ENCODE assay signal across 8 mouse cellular contexts in genomic region chr17:32830418-32830782, GRCm38 (mm10). TPM values are rescaled to one million over a fixed set of nuclear protein-coding genes. Genes with fewer than 3 reads are reported as not detected.
DNase-seq lines count a peak whose midpoint lies in the region; ATAC-seq lines count a peak whose summit lies in the region.

No protein-coding gene starts in this region.

- DNase-seq in liver, embryonic 11.5 days (ENCODE audit: low spot score), result no peak
- no peak for DNase-seq in liver
- DNase-seq in limb, embryonic 11.5 days (ENCODE audit: low spot score), result no peak
- no peak for DNase-seq in left cerebral cortex, postnatal 10 days (ENCODE audit: extremely low spot score in 1 of 2, low spot score in 2 of 2)
- no peak for DNase-seq in frontal cortex, postnatal 25 days (ENCODE audit: low spot score in 2 of 2)
- no peak for DNase-seq in spleen, adult 12 weeks (ENCODE audit: low spot score)

- H3K27me3 ChIP-seq in liver, embryonic 11.5 days (replicated peaks; ENCODE audit: control insufficient read depth, insufficient read depth, low read length), result no peaks in the 10 kb centered on the region
- H3K27me3 ChIP-seq in forebrain, embryonic 12.5 days, result no peaks in the 10 kb centered on the region
- H3K27me3 ChIP-seq in limb, embryonic 11.5 days (ENCODE audit: control insufficient read depth, insufficient read depth, low read length), result no peaks in the 10 kb centered on the region
- H3K27me3 ChIP-seq in neural tube, embryonic 14.5 days (ENCODE audit: control insufficient read depth, insufficient read depth, low read length), result no peaks in the 10 kb centered on the region

- 34% methylated on average over 3 of the region's 3 CpGs for whole genome bisulfite sequencing in liver, embryonic 11.5 days
- WGBS in forebrain, embryonic 12.5 days, result 35% methylated on average over 3 of the region's 3 CpGs
- 34% methylated on average over 3 of the region's 3 CpGs for WGBS in limb, embryonic 11.5 days
- 36% methylated on average over 3 of the region's 3 CpGs for WGBS in neural tube, embryonic 14.5 days

- no peak overlapping the region for H3K9ac ChIP-seq in liver, embryonic 11.5 days (ENCODE audit: low read depth, low read length)
- H3K9ac ChIP-seq in forebrain, embryonic 12.5 days, result no peak overlapping the region
- no peak overlapping the region for H3K9ac ChIP-seq in limb, embryonic 11.5 days (ENCODE audit: low read length)
- H3K9ac ChIP-seq in neural tube, embryonic 14.5 days (replicated peaks; ENCODE audit: low read depth, low read length), result no peak overlapping the region

- no peak overlapping the region for H3K27ac ChIP-seq in liver, embryonic 11.5 days (ENCODE audit: low read depth, low read length)
- H3K27ac ChIP-seq in forebrain, embryonic 12.5 days, result no peak overlapping the region
- H3K27ac ChIP-seq in limb, embryonic 11.5 days (replicated peaks; ENCODE audit: low read depth, low read length), result no peak overlapping the region
- no peak overlapping the region for H3K27ac ChIP-seq in neural tube, embryonic 14.5 days (ENCODE audit: low read depth, low read length)

- H3K9me3 ChIP-seq in liver, embryonic 11.5 days (ENCODE audit: control insufficient read depth, low read length), result no peaks in the 10 kb centered on the region
- no peaks in the 10 kb centered on the region for H3K9me3 ChIP-seq in forebrain, embryonic 12.5 days
- H3K9me3 ChIP-seq in limb, embryonic 11.5 days (ENCODE audit: control insufficient read depth, low read length), result no peaks in the 10 kb centered on the region
- H3K9me3 ChIP-seq in neural tube, embryonic 14.5 days (ENCODE audit: control insufficient read depth, low read length), result no peaks in the 10 kb centered on the region

- intact Hi-C loops in left cerebral cortex, postnatal 10 days (cut with DNase I), result no loop called here

- no peak; the same call in 1 of the 2 replicates for ATAC-seq in liver, embryonic 11.5 days (replicated peaks; ENCODE audit: low FRiP score)
- ATAC-seq in forebrain, embryonic 12.5 days (ENCODE audit: low FRiP score), result no peak; the same call in 1 of the 2 replicates
- ATAC-seq in limb, embryonic 11.5 days (ENCODE audit: insufficient number of reproducible peaks, low FRiP score, low TSS enrichment, low read depth), result 0 out of 2 replicates have a peak, but pooled peaks have one; percentile 39
- ATAC-seq in neural tube, embryonic 14.5 days (ENCODE audit: low read depth), result 0 out of 2 replicates have a peak, but pooled peaks have one; percentile 15

- peak overlapping the region; percentile 80 for H3K4me2 ChIP-seq in liver, embryonic 11.5 days
- peak overlapping the region; percentile 63 for H3K4me2 ChIP-seq in forebrain, embryonic 12.5 days
- H3K4me2 ChIP-seq in limb, embryonic 11.5 days (ENCODE audit: low read depth, severe bottlenecking), result peak overlapping the region; percentile 78
- peak overlapping the region; percentile 91 for H3K4me2 ChIP-seq in neural tube, embryonic 14.5 days (ENCODE audit: low read depth, low read length)

- H3K4me3 ChIP-seq in liver, embryonic 11.5 days (ENCODE audit: low read depth, low read length), result peak overlapping the region; percentile 88
- peak overlapping the region; percentile 78 for H3K4me3 ChIP-seq in forebrain, embryonic 12.5 days (replicated peaks)
- H3K4me3 ChIP-seq in limb, embryonic 11.5 days (ENCODE audit: low read depth, low read length), result peak overlapping the region; percentile 85
- H3K4me3 ChIP-seq in neural tube, embryonic 14.5 days (ENCODE audit: low read depth, low read length), result peak overlapping the region; percentile 83

- H3K36me3 ChIP-seq in liver, embryonic 11.5 days (ENCODE audit: control insufficient read depth, insufficient read depth, low read length), result 0 out of 2 replicates have a peak, but pooled peaks cover 2% of the 10 kb centered on the region
- peaks cover 11% of the 10 kb centered on the region for H3K36me3 ChIP-seq in forebrain, embryonic 12.5 days (replicated peaks)
- no peaks in the 10 kb centered on the region; the same call in 1 of the 2 replicates for H3K36me3 ChIP-seq in limb, embryonic 11.5 days (ENCODE audit: control insufficient read depth, insufficient read depth, low read length)
- H3K36me3 ChIP-seq in neural tube, embryonic 14.5 days (ENCODE audit: control insufficient read depth, insufficient read depth, low read length), result no peaks in the 10 kb centered on the region; the same call in 1 of the 2 replicates

- H3K4me1 ChIP-seq in liver, embryonic 11.5 days (replicated peaks; ENCODE audit: control insufficient read depth, insufficient read depth, low read length), result peaks cover 4% of the 10 kb centered on the region
- H3K4me1 ChIP-seq in forebrain, embryonic 12.5 days, result peaks cover 12% of the 10 kb centered on the region
- H3K4me1 ChIP-seq in limb, embryonic 11.5 days (ENCODE audit: control insufficient read depth, insufficient read depth, low read length), result 0 out of 2 replicates have a peak, but pooled peaks cover 6% of the 10 kb centered on the region
- 0 out of 2 replicates have a peak, but pooled peaks cover 5% of the 10 kb centered on the region for H3K4me1 ChIP-seq in neural tube, embryonic 14.5 days (ENCODE audit: control insufficient read depth, insufficient read depth, low read length)

RNA-seq across cellular contexts. Expression of gene Zfp799, which starts 0.3 kb away (rescaled TPM):
- polyA plus RNA-seq in liver, embryonic 11.5 days (2014; fragmentation: Nextera tagmentation; extraction: Ambion mirVana), result 6.0 and 6.7 TPM in 2 replicates
- 17.9 and 18.3 TPM in 2 replicates for polyA plus RNA-seq in forebrain, embryonic 12.5 days (2016; fragmentation: Nextera tagmentation; extraction: Ambion mirVana)
- 22.2 and 24.1 TPM in 2 replicates for polyA plus RNA-seq in limb, embryonic 11.5 days (2014; fragmentation: Nextera tagmentation; extraction: Ambion mirVana)
- polyA plus RNA-seq in neural tube, embryonic 14.5 days (2014; fragmentation: Nextera tagmentation; extraction: Ambion mirVana), result 23.1 and 24.6 TPM in 2 replicates
- total RNA-seq in left cerebral cortex, postnatal 10 days (2021), result 10 to 100 TPM; 22.0 to 22.7 TPM

RNA-seq across cellular contexts. Expression of gene Zfp811, which starts 20.7 kb away (rescaled TPM):
- 1.3 and 1.6 TPM in 2 replicates for polyA plus RNA-seq in liver, embryonic 11.5 days (2014; fragmentation: Nextera tagmentation; extraction: Ambion mirVana)
- 32.2 and 34.2 TPM in 2 replicates for polyA plus RNA-seq in forebrain, embryonic 12.5 days (2016; fragmentation: Nextera tagmentation; extraction: Ambion mirVana)
- polyA plus RNA-seq in limb, embryonic 11.5 days (2014; fragmentation: Nextera tagmentation; extraction: Ambion mirVana), result 3.8 and 5.7 TPM in 2 replicates
- polyA plus RNA-seq in neural tube, embryonic 14.5 days (2014; fragmentation: Nextera tagmentation; extraction: Ambion mirVana), result 58.4 and 60.6 TPM in 2 replicates
- total RNA-seq in left cerebral cortex, postnatal 10 days (2021), result 10 to 100 TPM; 11.7 to 12.0 TPM

RNA-seq across cellular contexts. Expression of gene Zfp871, which starts 42.3 kb away (rescaled TPM):
- 24.7 and 25.3 TPM in 2 replicates for polyA plus RNA-seq in liver, embryonic 11.5 days (2014; fragmentation: Nextera tagmentation; extraction: Ambion mirVana)
- polyA plus RNA-seq in forebrain, embryonic 12.5 days (2016; fragmentation: Nextera tagmentation; extraction: Ambion mirVana), result 56.3 and 56.5 TPM in 2 replicates
- 46.2 and 48.2 TPM in 2 replicates for polyA plus RNA-seq in limb, embryonic 11.5 days (2014; fragmentation: Nextera tagmentation; extraction: Ambion mirVana)
- polyA plus RNA-seq in neural tube, embryonic 14.5 days (2014; fragmentation: Nextera tagmentation; extraction: Ambion mirVana), result 80.4 and 82.9 TPM in 2 replicates
- total RNA-seq in left cerebral cortex, postnatal 10 days (2021), result 10 to 100 TPM; 74.0 to 77.1 TPM

Comparison
In these comparisons a context has a peak if more than half of its experiments do, and no peak if none do; other contexts are left out.
1. ATAC-seq: peak in limb, embryonic 11.5 days (single experiment) and neural tube, embryonic 14.5 days (single experiment); none in liver, embryonic 11.5 days (single experiment) and forebrain, embryonic 12.5 days (single experiment).
2. Peak in every context shown above with its lines, with median percentiles within 50 percentile points of each other: H3K4me2 ChIP-seq and H3K4me3 ChIP-seq.